Mouse (Mus musculus) adrenal gland, postnatal 14 days (tissue): ENCODE results near the gene Cryz. TPM values are rescaled to one million over a fixed set of nuclear protein-coding genes. Genes with fewer than 3 reads are reported as not detected.

Experiments
- DNase-seq: peaks from one replicate; pipeline ENCODE4 v3.0.0; 2021; ENCODE audit warnings: mixed read lengths
- long read RNA-seq, 2 experiments: library from polyadenylated mRNA; stranded (forward); transcript quantifications; one replicate each; pipeline ENCODE4 v2.0.0; 2021
- total RNA-seq: library from RNA; stranded (reverse); gene quantifications from 2 replicates; pipeline ENCODE4 v1.2.3, GENCODE M21; 2021

Gene Cryz
- total RNA-seq, result 22.0 and 29.3 TPM in 2 replicates
- long read RNA-seq, experiment 1, transcript Cryz-208 (9 exons, 2,505 nt), result major isoform, 22 of 27 reads
- long read RNA-seq, experiment 1, partial matches to known transcripts, result 1 of 27 reads
- long read RNA-seq, experiment 1, other reads (novel, unspliced or antisense), result 4 of 27 reads
- long read RNA-seq, experiment 2, transcript Cryz-208 (9 exons, 2,505 nt), result major isoform, 29 of 35 reads
- long read RNA-seq, experiment 2, partial matches to known transcripts, result 2 of 35 reads
- long read RNA-seq, experiment 2, other reads (novel, unspliced or antisense), result 3 of 35 reads

DNA sequence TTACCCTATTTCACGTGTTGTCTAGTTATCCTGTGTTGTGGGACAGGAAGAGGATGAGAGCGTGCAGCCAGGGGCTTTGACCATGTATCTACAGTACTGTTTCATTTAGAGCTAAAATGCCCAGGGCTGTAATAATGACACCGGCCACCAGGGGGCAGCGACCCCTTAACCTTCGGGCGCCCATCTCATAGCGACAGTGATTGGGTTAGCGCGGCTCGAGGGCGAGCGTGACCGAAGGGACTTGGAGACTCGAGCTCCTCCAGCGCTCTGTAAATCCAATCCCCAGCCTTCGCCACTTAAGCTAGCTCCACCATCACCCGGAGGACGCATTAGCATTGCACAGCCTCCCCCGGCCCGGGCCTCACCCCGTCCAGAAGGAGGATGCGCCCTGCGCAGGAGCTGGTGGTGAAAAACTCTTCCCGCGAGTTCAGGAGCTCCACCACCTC lies at the start of gene Cryz:
Cryz (plus strand) TSS at position 224 of the 446 bp plus-strand sequence.
- peak; percentile 94 for DNase-seq

DNA sequence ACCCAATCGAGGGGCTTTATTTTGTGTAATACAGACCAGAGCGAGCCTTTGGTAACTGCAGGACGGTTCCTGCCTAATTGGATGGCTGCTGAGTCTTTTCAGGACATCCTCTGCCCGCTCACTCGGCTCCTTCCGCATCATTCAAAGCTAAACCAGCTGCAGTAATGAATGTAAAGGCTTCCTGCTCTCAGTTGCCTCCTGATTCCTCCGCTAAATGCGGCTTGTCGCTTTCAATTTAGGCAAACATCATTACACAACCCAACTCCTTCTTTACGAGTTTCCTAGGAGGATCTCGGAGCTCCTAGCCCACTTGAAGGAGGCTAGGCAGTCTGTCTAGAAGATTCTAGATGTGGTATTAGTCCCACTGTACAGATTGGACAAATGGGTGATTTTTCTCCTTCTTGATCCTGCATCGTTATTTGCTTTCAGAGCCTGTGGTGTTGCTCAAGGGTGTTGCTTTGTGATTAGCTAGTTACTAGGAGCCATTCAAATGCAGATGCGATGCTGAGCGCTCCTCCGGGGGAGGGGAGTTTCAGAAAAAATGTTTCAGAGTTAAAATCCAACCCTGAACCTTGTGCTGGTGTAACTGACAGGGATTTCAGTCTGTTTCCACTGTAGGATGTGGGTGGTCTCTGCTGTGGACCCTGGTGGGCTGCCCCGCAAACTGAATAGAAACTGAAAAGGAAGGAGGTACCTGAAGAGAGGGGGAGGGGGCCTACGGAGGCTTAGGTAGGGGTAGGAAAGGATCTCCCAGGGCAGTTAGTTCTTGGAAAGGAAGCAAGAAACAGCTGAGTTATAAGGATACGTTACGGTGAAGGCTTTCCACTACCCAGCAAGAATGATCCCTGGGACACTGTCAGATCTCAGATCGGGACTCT lies 48.7 kb upstream of the Cryz start:
- no peak for DNase-seq

- peak; percentile 15 for DNase-seq
Measured at GRCm38 (mm10) chr3:154548868-154549301, 47.6 kb upstream of the Cryz start.

GRCm38 (mm10) chr3:154550326-154551034 lies 46.0 kb upstream of the Cryz start:
- no peak for DNase-seq

GRCm38 (mm10) chr3:154551035-154551411 lies 45.5 kb upstream of the Cryz start:
- DNase-seq, result no peak

GRCm38 (mm10) chr3:154562192-154562591 lies 34.3 kb upstream of the Cryz start:
- no peak for DNase-seq

DNA sequence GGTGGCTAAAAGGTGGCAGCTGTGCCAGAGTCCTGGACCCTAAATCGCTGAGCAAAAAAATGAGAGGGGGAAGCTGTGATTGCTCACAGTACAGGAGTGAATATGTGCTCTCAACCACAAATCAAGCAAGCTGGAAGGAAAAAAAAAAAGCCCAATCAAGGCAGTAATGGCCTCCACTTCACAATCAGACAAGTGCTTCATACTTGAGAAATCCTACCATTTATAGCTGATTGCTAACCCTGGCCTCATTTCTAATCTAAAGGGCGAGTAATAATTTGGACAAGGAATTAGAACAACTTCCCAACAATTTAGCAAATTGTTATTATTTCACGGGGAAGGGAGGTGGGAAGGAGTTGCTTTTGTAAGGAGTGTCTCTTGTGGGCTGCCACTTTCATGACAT lies 31.1 kb upstream of the Cryz start:
- no peak for DNase-seq

- DNase-seq, result no peak
Measured at GRCm38 (mm10) chr3:154570029-154570575, 26.4 kb upstream of the Cryz start.

DNA sequence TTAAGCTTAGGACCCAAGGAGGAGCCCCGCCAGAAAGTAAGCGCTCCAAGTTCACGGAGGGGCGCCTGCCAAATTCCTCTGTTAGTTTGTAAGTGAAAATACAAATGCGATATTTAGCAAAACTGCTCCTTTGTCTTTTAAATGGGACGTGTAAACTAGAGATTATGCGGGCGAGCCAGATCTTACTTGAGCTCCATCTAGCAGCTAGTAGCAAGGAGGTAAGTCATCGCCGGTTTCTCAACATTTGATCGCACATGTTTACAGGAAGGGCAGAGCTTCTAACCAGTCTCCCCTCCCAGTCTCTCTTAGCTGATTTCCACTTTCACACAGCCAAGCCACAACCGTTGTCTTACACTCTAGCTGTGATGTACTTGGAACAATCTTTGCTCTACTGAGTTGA lies 25.7 kb upstream of the Cryz start:
- no peak for DNase-seq

GRCm38 (mm10) chr3:154572341-154572972 lies 24.1 kb upstream of the Cryz start:
- peak; percentile 78 for DNase-seq

- no peak for DNase-seq
Measured at GRCm38 (mm10) chr3:154573666-154574065, 22.8 kb upstream of the Cryz start.

DNA sequence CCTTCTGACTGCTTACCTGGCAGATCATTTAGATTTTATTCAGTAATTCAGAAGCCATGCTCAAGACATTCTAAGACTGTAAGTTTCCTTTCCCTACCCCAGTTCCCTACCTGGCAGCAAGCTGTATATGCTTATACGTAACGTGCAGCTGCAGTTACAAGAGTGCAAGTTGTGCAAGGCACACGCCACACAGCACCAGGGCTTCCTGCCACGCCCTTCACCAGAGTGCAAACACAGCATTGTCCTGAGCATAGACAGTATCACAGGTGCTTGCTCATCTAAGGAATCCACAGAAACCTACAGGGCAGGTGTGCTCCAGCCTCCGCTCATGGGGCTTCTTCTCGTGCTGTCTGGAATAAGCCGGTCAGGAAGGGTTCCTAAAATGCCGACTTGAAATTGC lies 18.6 kb upstream of the Cryz start:
- DNase-seq, result no peak

DNA sequence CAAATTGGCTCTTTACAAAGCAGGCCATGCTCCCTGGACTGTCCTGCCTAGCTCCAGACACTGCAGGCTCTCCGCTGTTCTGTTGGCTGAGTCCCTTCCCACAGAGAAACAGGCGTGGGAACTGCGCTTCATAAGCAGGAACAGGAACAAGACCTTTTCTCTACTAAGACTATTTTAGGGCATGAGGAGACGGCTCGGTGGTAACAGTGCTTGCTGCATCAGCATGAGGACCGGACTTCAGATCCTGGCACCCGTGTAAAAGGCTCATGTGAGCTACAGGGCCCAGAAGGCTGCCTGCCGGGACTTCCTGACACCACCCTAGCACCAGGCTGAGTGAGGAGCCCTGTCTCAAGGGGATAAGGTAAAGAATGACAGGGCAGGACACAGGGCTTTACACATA lies 12.2 kb upstream of the Cryz start:
- no peak for DNase-seq

- no peak for DNase-seq
Measured at GRCm38 (mm10) chr3:154590971-154591370, 5.5 kb upstream of the Cryz start.

DNA sequence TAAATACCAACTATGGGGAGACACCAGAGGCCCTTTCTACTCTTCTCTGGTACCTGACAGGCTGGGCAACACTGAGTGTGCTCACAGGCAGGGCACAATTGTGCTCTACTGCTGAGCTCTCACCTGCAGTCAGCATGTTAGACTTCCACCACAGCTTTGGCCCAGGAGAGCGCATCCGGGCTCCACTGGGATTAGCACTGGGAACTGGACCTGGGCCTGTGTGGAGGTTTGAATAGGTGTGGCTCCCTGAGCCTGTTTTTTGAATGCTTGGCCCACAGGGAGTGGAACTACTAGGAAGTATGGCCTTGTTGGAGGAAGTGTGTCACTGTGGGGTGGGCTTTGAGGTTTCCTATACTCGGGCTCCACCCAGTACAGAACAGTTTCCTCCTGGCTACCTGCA lies 4.9 kb upstream of the Cryz start:
- no peak for DNase-seq

DNA sequence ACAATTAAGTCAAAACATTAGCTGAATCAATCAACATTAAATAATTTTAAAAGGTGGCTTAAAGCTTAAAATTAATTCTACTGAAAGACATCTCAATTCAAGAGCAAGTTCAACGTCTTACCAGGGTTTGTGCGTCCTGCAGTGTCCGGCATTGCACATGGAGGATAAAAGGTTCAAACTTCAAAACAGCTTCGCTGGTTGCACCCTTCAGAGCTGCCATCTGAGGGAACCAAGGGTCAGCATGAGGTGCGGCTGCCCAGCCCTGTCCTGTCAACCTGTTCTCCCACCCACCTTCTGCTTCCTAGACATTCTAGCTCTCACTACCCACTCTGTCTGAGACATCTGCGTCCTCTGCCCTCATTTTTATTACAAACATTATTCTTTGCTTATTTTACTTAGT lies 2.9 kb upstream of the Cryz start:
- DNase-seq, result no peak

DNA sequence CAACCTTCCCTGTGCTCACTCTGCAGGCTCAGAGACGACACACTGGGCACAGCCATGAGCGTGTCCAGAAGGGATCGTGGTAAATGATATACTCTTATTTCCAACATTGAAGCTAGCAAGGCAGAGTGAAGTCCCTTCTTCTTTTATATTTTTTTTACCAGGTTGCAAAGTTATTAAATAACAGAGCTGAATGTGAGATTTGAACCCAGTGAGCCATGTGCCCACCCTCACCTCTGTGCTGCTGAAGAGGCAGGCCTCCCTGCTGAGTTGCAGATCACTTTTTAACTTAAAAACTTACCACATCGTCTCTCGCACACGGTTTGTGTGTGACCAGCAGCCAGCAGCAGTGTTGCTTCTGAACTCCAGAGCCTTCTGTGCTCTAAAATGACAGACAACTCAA lies 2.4 kb upstream of the Cryz start:
- no peak for DNase-seq

- peak; percentile 98 for DNase-seq
Measured at GRCm38 (mm10) chr3:154596934-154597554, 533 bp downstream of the Cryz start, which contains the start of gene Tyw3. Gene Tyw3, minus strand, starts transcription at chr3:154597104.

DNA sequence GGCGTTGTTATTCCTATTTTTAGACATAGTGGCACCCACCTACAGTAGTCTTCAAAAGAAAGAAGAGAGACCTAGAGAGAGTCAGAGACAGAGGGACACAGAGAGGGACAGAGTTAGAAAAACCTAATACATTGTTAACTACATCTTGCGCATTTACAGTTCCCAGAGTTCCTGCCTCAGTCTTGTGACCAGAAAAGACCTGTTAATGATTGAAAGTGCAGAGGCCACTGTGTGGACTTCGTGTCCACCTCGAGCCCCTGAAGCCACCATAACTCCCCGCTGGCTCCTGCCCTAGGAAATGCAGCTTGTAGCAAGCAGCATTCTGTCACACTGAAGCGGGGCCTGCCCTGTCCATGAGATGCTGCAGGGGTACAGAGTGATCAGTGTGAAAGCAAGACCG lies 1.1 kb downstream of the Cryz start:
- no peak for DNase-seq

DNA sequence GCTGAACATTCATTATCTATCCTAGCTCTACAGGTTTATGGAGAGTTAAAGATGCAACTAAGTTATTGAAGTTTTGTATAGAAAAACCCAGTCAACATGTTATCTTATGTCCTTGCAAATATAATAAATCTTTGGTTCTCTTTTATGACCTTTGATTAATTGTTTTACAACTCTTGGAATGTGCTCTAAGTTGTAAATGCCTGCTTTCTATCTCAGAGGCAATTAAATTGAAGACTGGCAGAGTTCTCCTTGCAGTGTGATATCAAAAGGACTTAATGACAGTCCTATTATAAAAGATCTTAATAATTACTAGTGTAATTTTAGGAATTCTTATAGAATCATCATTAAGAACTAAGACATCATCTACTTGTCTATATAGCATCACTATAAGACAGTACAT lies 5.6 kb downstream of the Cryz start:
- DNase-seq, result no peak

DNA sequence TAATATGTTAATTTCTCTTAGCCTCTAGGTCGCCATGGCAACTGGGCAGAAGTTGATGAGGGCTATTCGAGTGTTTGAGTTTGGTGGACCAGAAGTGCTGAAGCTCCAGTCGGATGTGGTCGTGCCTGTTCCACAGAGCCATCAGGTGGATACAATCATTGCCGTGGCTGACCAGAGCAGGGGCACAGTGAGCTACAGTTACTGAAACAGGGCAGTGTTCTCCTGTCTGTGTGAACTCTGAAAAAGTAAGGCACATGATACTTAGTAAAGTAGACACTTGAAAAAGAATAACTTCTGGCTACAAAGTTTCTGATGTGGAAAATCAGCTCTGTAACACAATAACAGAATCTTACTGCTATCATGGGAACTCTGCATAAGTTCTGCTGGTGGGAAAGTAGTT lies 8.4 kb downstream of the Cryz start:
- DNase-seq, result no peak

GRCm38 (mm10) chr3:154607896-154608295 lies 11.4 kb downstream of the Cryz start:
- DNase-seq, result no peak
